Mouse (Mus musculus): ENCODE results near the gene Flad1.

DNA sequence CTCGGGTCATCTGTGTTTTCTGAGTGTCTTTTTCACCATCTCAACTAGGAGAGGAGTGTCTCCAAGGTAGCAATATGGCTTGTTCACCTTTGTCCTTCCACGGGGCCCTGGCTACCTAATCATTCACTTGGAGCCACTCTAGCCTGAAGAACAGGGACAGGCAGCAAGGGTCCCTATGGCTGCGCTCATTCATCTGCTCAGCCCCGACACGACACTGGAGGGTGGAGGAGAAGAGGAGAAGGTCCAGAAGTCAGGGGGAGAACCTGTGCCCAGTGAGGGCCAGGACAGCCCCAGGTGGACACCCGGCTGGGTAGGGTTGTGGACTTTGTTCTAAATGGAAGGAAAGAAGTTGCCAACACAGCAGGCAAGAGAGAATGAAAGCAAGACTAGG, 56.2 kb downstream of the Flad1 start:
- TF ChIP-seq CTCF (IDR thresholded peaks at IDR 0.05; ENCODE audit: low read depth), result no peak
- TF ChIP-seq EP300 (IDR thresholded peaks at IDR 0.05; ENCODE audit: low read depth), result no peak

Measured in heart, postnatal 0 days (tissue).